Mouse (Mus musculus) megakaryocyte-erythroid progenitor cell, adult 5-6 weeks (primary cell): ENCODE measurements around the gene Actb. TPM values are rescaled to one million over a fixed set of nuclear protein-coding genes. Genes with fewer than 3 reads are reported as not detected.

ENCODE experiments used
- total RNA-seq, 2 experiments: library from RNA; stranded (forward) in 1 of 2; stranded (reverse) in 1 of 2; fragments of 200-1000, 215-1000 nt in 1 of 2; fragments of >200 nt in 1 of 2; fragmentation: Nextera tagmentation in 1 of 2; gene quantifications; 2 replicates each; pipeline ENCODE4 v1.2.3; 2014 to 2017

Gene Actb
- total RNA-seq, 2 experiments from 2014 or later = 1,959 to 2,932 TPM

Other genes with a start within 250 kb of the Actb start
- gene Slc29a4, start 214.2 kb downstream of the Actb start, total RNA-seq (2014; fragmentation: Nextera tagmentation) = not detected in 2 replicates
- gene Slc29a4, start 214.2 kb downstream of the Actb start, total RNA-seq (2017) = not detected in 2 replicates
- gene Tnrc18, start 89.1 kb downstream of the Actb start, total RNA-seq (2014; fragmentation: Nextera tagmentation) = 8.8 and 11.7 TPM in 2 replicates
- gene Tnrc18, start 89.1 kb downstream of the Actb start, total RNA-seq (2017) = 0.85 and 4.2 TPM in 2 replicates
- gene Fbxl18, start 11.3 kb downstream of the Actb start, total RNA-seq (2014; fragmentation: Nextera tagmentation) = 7.7 and 7.8 TPM in 2 replicates
- gene Fbxl18, start 11.3 kb downstream of the Actb start, total RNA-seq (2017) = 1.4 and 3.9 TPM in 2 replicates
- 0.17 TPM in 1 of 2 replicates, not detected in the other for gene Fscn1, start 53.6 kb upstream of the Actb start, total RNA-seq (2014; fragmentation: Nextera tagmentation)
- 0.11 TPM in 1 of 2 replicates, not detected in the other for gene Fscn1, start 53.6 kb upstream of the Actb start, total RNA-seq (2017)
- gene Rnf216, start 206.2 kb upstream of the Actb start, total RNA-seq (2014; fragmentation: Nextera tagmentation) = 41.0 and 62.7 TPM in 2 replicates
- 60.5 and 91.5 TPM in 2 replicates for gene Rnf216, start 206.2 kb upstream of the Actb start, total RNA-seq (2017)
- not detected in 2 replicates for gene Olfr718-ps1, start 240.8 kb upstream of the Actb start, total RNA-seq (2014; fragmentation: Nextera tagmentation)
- not detected in 2 replicates for gene Olfr718-ps1, start 240.8 kb upstream of the Actb start, total RNA-seq (2017)